Mouse (Mus musculus) ovary, postnatal 10 days (tissue): Measurements from ENCODE around the gene Fbxl13.

ENCODE experiments used
- DNase-seq: peaks from one replicate; pipeline ENCODE4 v3.0.0; 2022; ENCODE audit warnings: low spot score

Gene Fbxl13

DNA sequence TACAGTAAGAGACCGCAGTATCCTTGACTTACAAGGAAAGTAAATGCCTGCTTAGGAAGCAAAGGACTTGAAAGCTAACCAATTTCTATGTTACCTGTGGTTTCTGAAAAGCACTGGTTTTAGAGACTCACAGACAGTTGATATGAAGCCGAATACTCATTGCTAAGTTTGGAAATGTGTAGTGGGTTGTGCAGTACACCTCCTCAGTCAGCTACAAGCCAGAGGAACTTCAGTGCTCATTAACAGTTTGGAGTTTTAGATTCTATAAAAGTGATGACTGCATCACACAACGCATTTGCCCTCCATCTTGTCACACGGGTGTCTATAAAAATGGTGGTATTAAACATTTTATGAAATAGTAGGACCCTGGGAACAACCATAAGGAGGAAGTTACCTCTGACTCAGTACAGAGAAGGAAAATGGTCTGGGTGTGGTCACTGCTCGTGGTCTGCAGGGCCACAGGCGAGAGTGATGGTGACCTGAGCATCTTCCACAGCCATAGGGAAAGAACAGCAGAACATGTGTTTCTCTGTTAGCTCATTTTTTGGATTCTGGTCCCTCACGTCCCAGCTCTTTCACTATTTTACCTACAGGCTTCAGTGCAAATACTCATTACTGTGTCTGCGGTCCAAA, 160.1 kb downstream of the Fbxl13 start:
- no peak for DNase-seq

DNA sequence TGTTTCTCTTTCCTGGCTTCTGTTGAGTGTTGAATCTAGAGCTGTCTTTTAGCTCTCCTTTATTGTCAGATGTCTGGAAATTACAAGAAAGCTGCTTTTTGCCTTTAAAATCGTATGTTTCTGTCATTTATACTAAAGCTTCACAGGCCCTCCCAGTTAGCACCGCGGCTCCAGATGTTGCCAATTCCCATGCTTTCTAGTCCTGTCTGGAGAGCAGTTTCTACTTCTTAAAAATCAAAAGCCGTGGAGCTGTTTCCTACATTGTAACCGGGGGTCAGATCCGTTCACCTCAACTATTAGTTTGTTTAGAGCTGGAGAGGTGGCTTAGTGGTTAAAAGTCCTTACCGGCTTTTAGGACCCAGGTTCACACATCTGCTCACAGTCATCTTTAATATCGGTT, 162.2 kb downstream of the Fbxl13 start:
- no peak for DNase-seq

GRCm38 (mm10) chr5:21482446-21483222, 162.8 kb downstream of the Fbxl13 start:
- no peak for DNase-seq

- DNase-seq, result no peak
Measured at GRCm38 (mm10) chr5:21481521-21481920, 163.9 kb downstream of the Fbxl13 start.

DNA sequence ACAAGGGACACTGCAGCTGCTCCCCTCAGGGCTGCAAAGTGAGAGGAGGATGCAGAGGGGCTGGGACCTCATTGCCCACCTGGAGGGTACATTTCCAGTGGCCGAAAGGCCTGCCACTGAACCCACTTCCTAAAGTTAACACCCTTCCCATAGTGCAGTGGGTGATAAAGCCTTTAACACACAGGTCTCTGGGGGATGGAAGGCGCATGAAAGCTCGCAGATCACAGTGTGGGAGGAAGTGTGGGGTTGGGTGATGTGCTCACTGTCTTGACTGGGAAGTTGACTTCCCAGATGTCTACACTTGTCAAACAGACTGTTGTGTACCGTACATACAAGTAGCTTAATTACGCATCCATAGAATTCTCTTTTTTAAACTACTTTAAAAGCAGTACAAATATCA, 165.7 kb downstream of the Fbxl13 start:
- no peak for DNase-seq

GRCm38 (mm10) chr5:21478428-21478827, 167.0 kb downstream of the Fbxl13 start:
- DNase-seq, result no peak

- DNase-seq, result no peak
Measured at GRCm38 (mm10) chr5:21468100-21468499, 177.3 kb downstream of the Fbxl13 start.

GRCm38 (mm10) chr5:21467387-21467786, 178.0 kb downstream of the Fbxl13 start:
- DNase-seq, result no peak

- no peak for DNase-seq
Measured at GRCm38 (mm10) chr5:21440833-21441530, 204.5 kb downstream of the Fbxl13 start.

GRCm38 (mm10) chr5:21439446-21440110, 205.9 kb downstream of the Fbxl13 start:
- no peak for DNase-seq

GRCm38 (mm10) chr5:21438428-21438827, 207.0 kb downstream of the Fbxl13 start:
- DNase-seq, result no peak

DNA sequence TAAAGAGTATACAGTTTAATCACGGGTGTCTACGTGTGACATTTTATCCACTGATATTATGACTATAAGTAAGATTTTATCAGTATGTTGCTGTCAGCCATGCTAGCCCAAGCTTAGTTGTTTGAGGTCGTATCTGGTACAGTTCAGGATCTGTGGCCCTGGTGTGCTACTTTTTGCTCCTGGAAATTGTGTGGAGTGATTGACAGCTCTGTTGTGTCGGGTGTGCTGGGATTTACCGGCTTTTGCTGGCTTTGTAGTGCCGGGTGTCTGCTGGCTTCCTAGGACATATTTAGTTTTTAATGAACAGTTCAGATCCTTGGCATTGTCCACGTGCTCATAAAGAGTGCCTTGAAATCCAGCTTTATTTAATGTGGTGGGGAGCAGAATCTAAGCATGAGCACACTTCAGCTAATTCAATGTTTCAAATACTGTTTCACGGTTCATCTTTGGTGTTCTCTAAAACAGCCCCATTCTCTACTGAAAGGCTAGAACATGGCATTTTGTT, 208.9 kb downstream of the Fbxl13 start:
- DNase-seq, result no peak

DNA sequence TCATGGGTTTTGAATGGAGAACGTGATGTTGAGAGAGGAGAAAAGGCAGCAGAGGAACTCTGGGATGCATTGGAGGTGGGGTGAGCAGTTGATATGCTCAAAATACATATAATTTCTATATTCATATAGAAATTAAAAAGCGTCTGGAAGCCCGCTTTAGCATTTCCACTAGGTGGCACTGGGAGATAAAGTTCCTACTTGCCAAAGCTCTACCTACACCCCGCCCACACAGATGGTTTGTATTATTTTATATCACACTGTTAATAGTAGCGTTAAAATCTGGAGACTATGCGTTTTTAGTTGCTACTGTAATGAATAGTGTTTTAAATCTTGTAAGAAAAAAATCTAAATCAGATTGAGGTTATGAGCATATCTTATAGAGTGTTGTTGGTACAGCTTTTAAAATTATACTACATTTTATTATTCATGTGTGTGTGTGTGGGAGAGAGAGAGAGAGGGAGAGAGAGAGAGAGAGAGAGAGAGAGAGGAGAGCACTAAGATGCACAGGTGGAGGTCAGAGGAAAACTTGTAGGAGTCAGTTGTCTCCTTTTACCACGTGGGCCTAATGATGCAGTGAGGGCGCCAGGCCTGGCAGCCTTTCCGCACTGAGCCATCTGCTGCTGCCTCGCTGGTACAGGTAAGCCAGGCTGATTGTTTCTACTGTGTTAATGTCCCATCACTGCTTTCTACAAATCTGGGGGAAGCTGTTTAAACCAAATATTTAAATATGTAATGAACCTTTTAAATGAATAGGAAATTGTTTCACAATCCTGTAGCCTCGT, 211.1 kb downstream of the Fbxl13 start:
- DNase-seq, result no peak
